Mouse (Mus musculus): ENCODE results near the gene Dusp11.
"Not testable (repeated sequence)": the region's sequence is repeated elsewhere in the genome, so short reads cannot be mapped to it uniquely, and the experiment has no call there.

The Dusp11 gene

GRCm38 (mm10) chr6:85961101-85962091 is at the start of gene Dusp11:
Gene Dusp11 (minus strand): TSS chr6:85961667.
- in situ Hi-C loops (cut with MseI, MboI) = no loop called here

GRCm38 (mm10) chr6:86009980-86010379 is 48.5 kb upstream of the Dusp11 start:
- in situ Hi-C loops (cut with MseI, MboI) = loop anchor here (5.0 to 10.0 kb wide), 2 partner anchors 65 to 183 kb away; no protein-coding TSS in a partner anchor

GRCm38 (mm10) chr6:86004271-86005148 is 43.0 kb upstream of the Dusp11 start:
- in situ Hi-C loops (cut with MseI, MboI) = loop anchor here (5.0 to 10.0 kb wide), 2 partner anchors 60 to 177 kb away; no protein-coding TSS in a partner anchor

- in situ Hi-C loops (cut with MseI, MboI) = loop anchor here in 1 of 2 experiments (10.0 kb wide), 1 partner anchor 59 kb away; no protein-coding TSS in a partner anchor
Measured at GRCm38 (mm10) chr6:86003405-86003925, 42.0 kb upstream of the Dusp11 start.

GRCm38 (mm10) chr6:85990774-85991173 is 29.3 kb upstream of the Dusp11 start:
- in situ Hi-C loops (cut with MseI, MboI) = not testable (repeated sequence)

- in situ Hi-C loops (cut with MseI, MboI) = not testable (repeated sequence)
Measured at GRCm38 (mm10) chr6:85989570-85989969, 28.1 kb upstream of the Dusp11 start.

GRCm38 (mm10) chr6:85984351-85984750 is 22.9 kb upstream of the Dusp11 start:
- in situ Hi-C loops (cut with MseI, MboI) = no loop called here

- in situ Hi-C loops (cut with MseI, MboI) = not testable (repeated sequence)
Measured at GRCm38 (mm10) chr6:85978736-85979135, 17.3 kb upstream of the Dusp11 start.

- in situ Hi-C loops (cut with MseI, MboI) = no loop called here
Measured at GRCm38 (mm10) chr6:85976242-85976641, 14.8 kb upstream of the Dusp11 start.

GRCm38 (mm10) chr6:85975761-85976160 is 14.3 kb upstream of the Dusp11 start:
- in situ Hi-C loops (cut with MseI, MboI) = no loop called here

GRCm38 (mm10) chr6:85974941-85975617 is 13.6 kb upstream of the Dusp11 start:
- in situ Hi-C loops (cut with MseI, MboI) = no loop called here

GRCm38 (mm10) chr6:85973336-85973735 is 11.9 kb upstream of the Dusp11 start:
- in situ Hi-C loops (cut with MseI, MboI) = no loop called here

GRCm38 (mm10) chr6:85972699-85973098 is 11.2 kb upstream of the Dusp11 start:
- in situ Hi-C loops (cut with MseI, MboI) = no loop called here

- in situ Hi-C loops (cut with MseI, MboI) = no loop called here
Measured at GRCm38 (mm10) chr6:85969889-85970288, 8.4 kb upstream of the Dusp11 start.

- in situ Hi-C loops (cut with MseI, MboI) = no loop called here
Measured at GRCm38 (mm10) chr6:85966686-85967085, 5.2 kb upstream of the Dusp11 start.

- in situ Hi-C loops (cut with MseI, MboI) = not testable (repeated sequence)
Measured at GRCm38 (mm10) chr6:85966081-85966480, 4.6 kb upstream of the Dusp11 start.

- in situ Hi-C loops (cut with MseI, MboI) = no loop called here
Measured at GRCm38 (mm10) chr6:85957581-85957980, 3.9 kb downstream of the Dusp11 start.

- in situ Hi-C loops (cut with MseI, MboI) = loop anchor here in 1 of 2 experiments (10.0 kb wide), 1 partner anchor 56 kb away; no protein-coding TSS in a partner anchor
Measured at GRCm38 (mm10) chr6:85948549-85948948, 12.9 kb downstream of the Dusp11 start.

GRCm38 (mm10) chr6:85942469-85942868 is 19.0 kb downstream of the Dusp11 start:
- in situ Hi-C loops (cut with MseI, MboI) = loop anchor here in 1 of 2 experiments (10.0 kb wide), 1 partner anchor 62 kb away; no protein-coding TSS in a partner anchor

- in situ Hi-C loops (cut with MseI, MboI) = no loop called here
Measured at GRCm38 (mm10) chr6:85938701-85939100, 22.8 kb downstream of the Dusp11 start.
